Mouse (Mus musculus) c-Kit-positive CD71-negative TER-119-negative erythroid progenitor cells, embryonic 14.5 days (primary cell): ENCODE measurements around the gene Toe1.
A peak's percentile ranks its signal among the peaks of the same experiment; 100 is the strongest.
"Not testable (repeated sequence)": the region's sequence is repeated elsewhere in the genome, so short reads cannot be mapped to it uniquely, and the experiment has no call there.

Experiments used
- DNase-seq: peaks from one replicate; pipeline ENCODE4 v3.0.0-alpha.2; 2013; ENCODE audit warnings: low read depth

Gene Toe1

DNA sequence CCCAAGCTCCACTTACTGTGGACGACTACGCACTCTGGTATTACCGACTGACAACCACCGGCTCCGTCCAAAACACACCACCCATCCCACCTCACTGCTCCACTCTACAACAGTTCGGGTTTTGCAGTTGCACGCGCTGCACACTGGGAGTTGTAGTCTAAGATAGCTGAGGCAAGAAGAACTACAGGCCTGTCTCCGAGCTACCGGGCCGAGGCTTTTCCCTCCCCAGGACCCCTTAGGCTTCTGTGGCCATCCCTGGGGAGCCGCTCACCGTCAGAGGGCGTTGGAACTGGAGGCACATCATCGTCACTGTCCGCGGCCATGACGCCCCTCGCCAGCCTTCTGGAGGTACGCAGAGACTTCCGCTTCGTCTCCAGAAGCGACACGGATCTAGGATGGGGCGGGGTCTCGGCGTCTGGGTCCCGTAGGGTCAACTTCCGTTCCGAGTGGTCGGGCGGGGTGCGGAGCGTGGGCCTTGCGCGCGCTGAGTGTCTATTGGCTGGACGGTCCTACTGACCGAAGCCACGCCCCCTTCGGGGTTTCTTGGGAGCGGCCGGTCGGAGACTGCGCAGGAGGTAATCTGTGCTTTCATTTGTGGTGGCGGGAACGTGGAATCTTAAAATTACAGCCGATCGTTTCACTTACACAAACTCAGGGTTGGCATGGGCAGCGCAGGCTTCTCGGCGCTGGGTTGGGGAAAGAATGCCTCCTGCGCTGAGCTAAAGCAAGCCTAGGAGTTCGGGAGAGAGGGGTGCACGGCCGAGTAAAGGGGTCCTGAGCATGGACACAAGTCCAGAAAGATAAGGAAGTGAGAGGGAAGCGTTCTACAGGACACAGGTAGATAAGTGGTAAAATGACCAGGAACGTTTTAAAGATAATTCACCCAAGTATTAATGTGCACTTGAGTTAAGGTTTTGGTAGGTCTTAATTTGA lies at the start of gene Toe1, which contains the start of gene Mutyh:
Toe1 (minus strand) TSS at position 444 of the 933 bp plus-strand sequence.
Mutyh (plus strand) TSS at position 527 of the 933 bp plus-strand sequence.
- peak; percentile 96 for DNase-seq

DNA sequence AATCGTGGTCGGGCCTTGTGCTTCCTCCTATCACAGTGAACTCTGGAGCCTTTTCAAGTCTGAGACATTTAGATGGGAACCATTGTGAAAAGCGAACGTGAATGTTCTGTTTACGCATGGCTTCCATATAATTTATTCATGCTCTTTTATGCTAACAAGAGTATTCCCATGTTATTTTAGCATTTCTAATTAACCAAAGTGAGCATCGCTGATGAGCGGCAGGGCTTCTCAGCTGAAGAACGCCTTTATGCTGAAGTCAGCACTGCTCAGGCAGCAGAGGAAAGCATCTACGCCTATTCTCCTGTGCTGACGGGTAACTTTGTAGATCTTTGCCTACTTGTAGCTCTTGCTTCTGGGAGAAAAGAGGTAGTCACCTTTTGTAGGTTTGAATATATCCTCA lies 49.8 kb upstream of the Toe1 start:
- DNase-seq = no peak

DNA sequence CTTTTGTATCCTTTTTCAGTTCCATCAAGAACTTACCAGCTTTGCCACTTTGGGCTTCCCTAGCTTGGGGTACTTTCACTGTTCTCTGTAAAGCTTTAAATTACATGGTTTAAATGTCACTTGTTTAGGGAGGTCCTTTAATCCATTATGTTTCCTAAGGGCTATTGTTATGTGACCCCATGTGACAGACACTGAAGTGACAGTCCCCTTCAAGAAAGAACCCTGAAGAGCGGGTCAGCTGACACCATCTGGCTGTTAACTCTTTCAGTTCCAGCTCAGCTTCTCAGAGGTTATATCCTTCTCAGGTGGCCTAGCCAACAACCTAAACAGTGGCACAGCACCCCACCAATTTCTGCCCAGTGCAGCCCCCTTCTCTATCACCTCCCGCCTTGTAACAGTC lies 46.8 kb upstream of the Toe1 start:
- DNase-seq = no peak

DNA sequence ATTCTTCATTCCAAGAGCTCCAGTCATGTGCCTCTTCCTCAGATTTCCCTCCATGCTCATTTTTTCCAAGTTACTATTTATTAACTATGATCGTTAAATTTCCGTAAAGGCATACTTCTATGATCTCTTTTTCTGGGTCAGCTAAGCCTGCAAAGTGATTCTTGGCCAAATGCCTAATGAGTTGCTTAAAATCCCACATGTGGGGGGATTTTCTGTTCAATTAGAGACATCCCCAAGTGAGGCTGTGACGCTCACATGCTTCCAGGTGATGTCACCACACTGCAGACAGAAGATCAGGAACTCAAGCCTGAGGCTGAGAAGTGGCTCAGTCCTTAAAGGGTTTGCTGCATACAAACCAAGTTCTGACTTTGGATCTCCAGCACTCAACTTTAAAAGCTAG lies 42.5 kb upstream of the Toe1 start:
- no peak for DNase-seq

DNA sequence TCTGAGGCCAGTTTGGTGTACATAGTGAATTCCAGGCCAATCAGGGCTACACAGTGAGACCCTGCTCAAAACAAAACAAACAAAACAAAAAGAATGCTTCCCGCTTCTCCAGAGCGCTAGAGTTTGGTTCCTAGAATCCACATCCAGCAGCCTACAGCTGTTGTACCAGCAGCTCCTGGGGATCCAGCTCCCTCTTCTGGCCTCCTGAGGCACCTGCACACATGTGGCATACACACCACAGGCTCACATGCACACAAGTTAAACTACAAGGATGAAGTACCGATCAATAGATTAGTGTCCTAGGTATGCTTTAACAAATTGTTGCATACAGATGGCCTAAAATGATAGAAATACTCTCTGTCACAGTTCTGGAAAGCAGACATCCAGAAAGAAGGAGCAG lies 36.9 kb upstream of the Toe1 start:
- DNase-seq = no peak

DNA sequence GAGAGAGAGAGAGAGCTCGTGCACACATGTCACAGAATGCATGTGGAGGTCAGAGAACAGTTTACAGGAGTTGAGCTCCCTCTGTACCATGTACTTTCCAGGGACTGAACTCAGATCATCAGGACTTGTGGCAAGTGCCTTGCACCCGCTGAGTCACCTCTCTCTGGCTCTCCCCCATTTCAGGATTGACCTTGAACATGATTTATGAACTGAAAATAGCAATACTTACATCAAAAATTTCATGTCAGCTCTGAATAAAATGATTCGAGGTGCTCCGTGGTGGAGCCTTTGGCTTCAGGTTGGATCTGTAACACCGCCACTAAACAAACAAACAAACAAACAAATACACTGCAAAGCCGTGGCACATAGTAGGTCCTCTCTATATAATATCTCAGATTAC lies 33.4 kb upstream of the Toe1 start:
- no peak for DNase-seq

GRCm38 (mm10) chr4:116840096-116840495 lies 32.7 kb upstream of the Toe1 start:
- DNase-seq = not testable (repeated sequence)

GRCm38 (mm10) chr4:116838999-116839398 lies 31.6 kb upstream of the Toe1 start:
- no peak for DNase-seq

- no peak for DNase-seq
Observed at GRCm38 (mm10) chr4:116830070-116830368, 22.6 kb upstream of the Toe1 start.

- DNase-seq = no peak
Observed at GRCm38 (mm10) chr4:116829364-116830069, 22.1 kb upstream of the Toe1 start.

DNA sequence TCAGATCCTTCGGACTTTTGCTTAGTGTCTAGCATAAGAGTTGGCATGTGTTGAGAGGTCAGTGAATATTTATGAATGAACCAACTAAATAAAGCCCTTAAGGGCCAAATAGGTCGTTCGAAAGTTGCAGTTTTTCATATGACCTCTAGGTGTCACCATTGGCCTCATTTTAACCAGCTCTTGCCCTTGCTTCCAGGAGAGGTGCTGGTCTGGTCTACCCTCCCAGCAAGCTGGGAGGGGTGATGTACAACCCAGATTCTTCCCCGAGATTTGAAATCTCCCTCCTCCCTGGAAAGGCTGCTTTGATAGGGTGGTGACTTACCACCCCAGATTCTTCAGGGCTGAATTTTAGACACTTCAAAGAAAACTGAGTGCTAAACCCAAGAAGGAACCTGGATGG lies 20.4 kb upstream of the Toe1 start:
- DNase-seq = peak; percentile 56

DNA sequence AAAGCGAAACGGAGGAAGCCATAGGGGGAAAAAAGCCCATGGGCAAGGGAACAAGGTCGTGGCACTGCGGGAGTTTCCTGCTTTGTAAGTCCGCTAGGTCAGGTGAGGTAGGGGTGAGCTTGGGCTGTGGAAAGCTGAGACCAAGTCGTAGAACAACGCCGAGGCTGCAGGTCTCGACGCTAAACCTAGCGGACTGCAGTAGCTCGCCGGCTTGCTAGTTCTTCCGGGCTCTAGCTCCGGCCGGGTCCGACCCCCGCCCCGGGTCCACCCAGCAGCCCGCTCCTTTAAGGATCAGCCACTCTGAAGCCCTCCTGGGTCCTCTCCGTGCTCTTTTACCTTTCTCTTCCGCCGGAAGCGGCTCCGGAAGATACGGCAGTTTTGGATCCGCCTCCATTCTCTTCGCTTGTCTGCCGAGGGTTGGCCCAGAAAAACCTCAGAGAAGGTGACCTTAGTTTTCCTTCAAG lies 17.1 kb upstream of the Toe1 start:
- DNase-seq = no peak

DNA sequence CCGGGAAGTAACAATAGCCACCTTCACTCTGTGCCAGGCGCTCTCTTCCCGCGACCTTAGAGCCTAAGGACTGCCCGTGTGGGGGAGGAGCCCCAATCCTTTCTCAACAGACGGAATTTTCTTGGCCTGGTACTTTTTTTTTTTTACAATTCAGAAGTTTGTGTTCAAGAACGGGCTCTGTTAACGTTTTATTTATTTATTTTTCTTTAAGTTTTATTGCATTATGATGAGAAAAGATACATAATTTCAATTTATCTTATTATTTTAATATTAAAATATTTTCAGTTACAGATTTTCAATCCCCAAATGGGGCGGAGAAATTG lies 14.2 kb upstream of the Toe1 start, which contains the start of gene Hpdl:
Hpdl (minus strand) TSS at position 14 of the 323 bp plus-strand sequence.
- no peak for DNase-seq

DNA sequence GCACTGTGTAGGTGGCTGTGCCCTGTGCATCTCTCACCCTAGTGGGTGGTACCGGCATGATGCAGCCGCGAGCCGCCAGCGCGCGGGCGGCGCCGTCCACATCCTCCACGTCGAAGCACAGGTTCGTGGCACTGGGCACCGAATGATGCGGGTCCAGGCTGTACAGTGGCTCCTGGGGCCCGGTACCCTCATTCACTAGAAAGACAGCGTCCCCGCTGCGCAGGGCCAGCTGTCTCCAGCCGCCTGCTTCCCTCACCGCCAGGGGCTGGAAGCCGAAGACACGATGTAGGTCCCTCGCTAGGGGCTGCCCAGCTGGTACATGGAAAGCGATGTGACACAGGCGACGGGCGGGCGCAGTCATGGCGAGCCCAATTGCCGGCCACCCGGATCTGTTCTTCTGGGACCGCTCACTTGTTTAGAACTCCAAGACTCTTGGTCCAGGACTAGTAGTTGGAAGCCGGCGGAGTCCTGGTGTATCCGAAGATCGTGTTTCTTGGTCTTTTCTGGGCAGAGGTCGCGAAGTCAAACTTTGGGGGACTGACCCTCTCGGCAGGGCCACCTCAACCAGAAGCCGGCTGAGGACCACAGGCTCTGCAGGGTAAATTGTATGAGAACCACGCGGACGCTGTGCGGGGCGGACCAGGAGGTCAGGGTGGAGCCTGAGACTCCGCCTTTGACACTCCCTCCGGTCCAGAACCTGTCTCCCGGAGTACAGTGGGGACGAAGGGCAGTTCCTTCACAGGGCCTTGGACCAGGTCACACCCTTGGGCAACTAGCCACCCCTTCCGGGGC lies 13.7 kb upstream of the Toe1 start:
- DNase-seq = no peak

DNA sequence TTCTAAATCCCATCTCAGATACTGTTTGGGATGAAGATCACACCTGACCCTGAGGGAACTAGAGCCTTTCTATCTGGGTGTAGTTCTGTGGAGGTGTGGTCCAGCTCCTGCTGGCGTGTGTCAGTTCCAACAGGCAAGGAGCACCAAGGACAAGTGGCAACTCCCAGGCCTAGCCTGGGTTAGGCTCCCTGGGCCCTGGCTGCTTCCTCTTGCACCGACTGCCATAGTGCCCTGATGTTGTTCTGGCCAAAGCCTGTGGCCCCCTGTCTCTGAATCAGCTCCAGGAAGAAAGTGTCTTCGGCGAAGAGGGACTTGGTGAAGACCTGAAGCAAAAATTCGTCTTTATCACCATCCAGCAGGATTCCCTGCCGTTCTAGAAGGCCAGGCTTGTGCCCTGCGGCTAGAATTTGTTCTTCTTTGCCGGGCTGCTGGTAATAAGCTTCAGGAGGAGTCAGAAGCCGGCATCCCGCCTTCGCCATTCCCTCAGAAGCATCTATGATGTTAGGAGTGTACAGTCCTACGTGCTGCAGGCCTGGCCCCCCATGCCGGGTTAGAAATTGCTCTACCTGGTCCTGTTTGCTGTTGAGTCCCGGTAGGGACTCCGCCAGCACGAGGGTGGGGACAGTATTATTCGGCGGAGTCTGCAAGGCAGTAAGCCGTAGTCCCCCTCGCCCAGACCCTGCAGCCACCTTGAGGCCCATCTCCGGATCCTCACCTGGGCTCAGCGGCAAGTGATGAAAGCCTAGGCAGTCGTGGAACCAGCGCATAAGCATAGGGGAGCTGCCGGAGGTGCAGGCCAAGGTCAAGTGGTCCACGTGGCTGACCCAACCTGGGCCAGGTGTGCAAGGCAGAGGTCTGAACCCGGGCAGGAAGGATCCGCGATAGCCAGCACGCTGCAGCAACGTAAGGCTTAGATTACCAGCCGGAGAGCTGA lies 12.8 kb upstream of the Toe1 start:
- DNase-seq = no peak

DNA sequence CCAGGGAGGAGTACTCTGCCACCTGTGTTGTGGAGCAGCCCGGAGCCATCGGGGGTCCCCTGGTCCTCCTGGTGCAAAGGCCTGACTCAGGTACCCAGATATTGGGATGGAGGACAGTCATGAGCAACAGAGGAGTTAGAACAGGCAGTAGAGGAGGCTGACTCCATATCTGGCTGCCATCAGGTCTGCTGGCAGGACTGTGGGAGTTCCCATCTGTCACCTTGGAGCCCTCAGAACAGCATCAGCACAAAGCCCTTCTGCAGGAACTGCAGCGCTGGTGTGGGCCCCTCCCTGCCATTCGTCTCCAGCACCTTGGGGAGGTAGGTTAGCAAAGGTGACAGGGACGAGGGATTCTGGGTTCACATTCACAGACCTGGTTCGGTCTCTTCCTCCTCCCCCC lies 10.0 kb upstream of the Toe1 start:
- DNase-seq = no peak

DNA sequence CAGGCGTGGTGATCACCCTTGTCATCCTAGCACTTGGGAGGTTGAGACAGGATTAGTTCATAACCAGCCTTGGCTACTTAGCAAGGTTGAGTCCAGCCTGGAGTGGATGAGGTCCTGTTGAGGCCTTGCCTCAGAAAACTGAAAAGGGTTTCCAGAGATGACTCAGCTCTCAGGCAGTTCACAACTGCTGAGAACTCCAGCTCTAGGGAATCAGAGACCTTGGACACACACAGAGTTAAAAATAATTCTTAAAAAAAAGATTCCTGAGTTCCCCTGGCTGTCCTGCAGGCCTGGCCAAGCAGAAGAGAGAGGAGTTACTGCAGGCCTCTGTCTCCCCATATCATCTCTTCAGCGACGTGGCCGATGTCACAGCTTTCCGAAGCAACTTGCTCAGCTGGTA lies 7.8 kb upstream of the Toe1 start:
- DNase-seq = no peak

DNA sequence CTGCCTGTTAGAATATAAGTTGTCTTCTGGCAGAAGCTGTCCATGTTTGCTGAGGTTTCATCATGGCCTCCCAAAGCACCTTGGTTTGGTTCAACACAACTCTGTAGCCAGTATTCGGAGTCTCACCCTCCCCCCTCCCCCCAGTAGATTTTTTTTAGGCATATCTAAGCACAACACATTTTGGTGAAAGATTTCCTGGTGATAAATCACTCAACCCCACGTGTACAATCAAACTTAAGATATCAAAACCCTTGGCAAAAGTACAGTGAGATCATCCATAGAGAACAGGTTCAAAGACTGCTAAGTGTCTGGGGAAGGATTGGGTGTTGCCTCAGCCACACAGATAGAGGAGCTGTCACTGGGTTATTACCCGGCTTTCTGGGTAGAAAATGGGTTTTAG lies 3.6 kb upstream of the Toe1 start:
- DNase-seq = no peak

DNA sequence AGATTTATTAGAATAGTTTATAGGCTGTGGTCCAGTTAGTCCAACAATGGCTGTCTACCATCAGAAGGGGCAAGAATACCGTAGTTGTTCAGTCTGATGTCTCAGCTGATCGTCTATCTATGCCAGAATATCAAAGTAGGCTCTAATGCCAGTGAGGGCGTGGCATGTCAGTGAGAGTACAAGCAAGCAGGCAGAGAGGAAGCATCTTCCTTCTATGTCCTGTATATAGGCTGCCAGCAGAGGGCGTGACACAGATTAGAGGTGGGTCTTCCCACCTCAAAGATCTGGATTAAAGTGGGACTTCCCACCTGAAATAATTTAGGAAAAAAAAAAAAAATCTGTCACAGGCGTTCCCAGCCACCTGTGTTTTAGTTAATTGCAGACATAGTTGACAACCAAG lies 7.5 kb downstream of the Toe1 start:
- DNase-seq = no peak

DNA sequence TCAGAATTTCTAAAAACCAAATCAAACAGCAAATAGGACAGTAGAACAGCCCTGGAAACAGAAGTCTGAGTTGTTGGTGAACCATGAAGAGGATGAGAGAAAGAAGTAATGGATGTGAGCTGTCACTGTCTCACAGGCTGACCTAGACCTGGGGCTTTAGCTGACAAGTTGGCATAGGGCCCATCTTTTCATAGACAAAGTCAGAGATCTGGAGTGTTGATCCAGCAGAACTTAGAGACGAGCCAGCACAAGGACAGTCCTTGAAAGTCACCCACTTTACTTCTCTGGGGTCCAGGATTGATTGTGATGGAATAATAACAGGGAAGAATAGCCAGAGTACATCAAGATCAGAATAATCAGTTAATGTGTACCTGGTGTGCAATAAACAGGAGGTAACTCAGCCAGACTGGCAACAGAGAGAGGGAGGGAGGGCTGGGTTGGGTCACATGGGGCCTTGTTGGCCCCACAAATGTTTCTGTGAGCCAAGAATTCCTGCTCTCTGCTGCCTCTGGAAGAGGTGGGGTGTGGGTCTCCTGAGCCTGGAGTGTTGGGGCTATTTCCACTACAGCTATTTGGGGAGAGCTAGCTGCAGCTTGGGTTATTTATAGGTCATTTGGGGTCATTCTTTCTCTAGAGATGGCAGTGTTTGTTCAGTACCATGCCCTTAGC lies 10.9 kb downstream of the Toe1 start:
- DNase-seq = no peak

GRCm38 (mm10) chr4:116794273-116794672 lies 13.2 kb downstream of the Toe1 start:
- no peak for DNase-seq
